Mouse (Mus musculus): ENCODE results near the gene 1700037H04Rik. TPM values are rescaled to one million over a fixed set of nuclear protein-coding genes. Genes with fewer than 3 reads are reported as not detected.

The 1700037H04Rik gene
- 82.9 and 91.1 TPM in 2 replicates for polyA plus RNA-seq (2015; fragmentation: Nextera tagmentation; extraction: Ambion mirVana)

DNA sequence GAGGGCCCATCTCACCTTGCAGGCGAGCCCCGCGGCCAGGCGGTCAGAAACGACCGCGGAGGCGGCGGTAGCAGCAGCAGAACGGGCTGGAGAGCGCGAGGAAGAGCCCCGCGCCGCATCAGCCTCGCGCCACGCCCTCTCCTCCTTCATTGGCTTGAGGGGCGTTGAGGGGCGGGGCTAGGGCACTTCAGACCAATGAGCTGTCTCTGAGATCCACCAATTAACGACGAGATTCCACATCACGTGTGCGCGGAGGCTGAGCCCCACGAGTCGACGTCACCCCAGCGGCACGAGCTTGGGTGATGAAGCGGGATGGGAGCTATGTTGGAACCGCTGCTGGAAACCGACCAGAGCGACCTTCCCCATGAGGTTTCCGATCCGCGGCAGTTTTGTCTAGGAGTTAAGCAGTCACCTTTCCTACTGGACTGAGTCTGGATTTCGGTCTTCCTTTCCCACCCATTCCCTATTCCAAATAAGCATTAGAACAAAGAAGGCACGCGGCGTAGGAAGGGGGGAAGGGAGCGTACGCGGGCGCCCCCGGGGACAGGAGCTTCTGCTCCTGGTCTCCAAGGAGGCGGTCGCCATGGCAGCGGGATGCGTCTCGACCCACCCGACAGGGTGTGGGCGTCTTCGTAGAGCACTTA, at the start of gene 1700037H04Rik:
1700037H04Rik (minus strand) TSS at position 144 of the 644 bp plus-strand sequence.
- peak; percentile 96 for ATAC-seq (replicated peaks; ENCODE audit: low FRiP score)
- H3K27ac ChIP-seq = peak within 1 kb of the TSS; percentile 94
- H3K4me2 ChIP-seq = peak within 1 kb of the TSS; percentile 90
- H3K4me3 ChIP-seq (replicated peaks) = peak within 1 kb of the TSS; percentile 77
- H3K4me1 ChIP-seq = peaks cover 23% of the 10 kb centered on the region
- H3K9ac ChIP-seq = peak within 1 kb of the TSS; percentile 85
- H3K27me3 ChIP-seq = no peaks in the 10 kb centered on the region; the same call in 1 of the 2 replicates
- no peaks in the 10 kb centered on the region for H3K9me3 ChIP-seq (replicated peaks)
- H3K36me3 ChIP-seq = peaks cover 3% of the 10 kb centered on the region; the same call in 1 of the 2 replicates
- WGBS = under 1% methylated on average over 54 of the region's 54 CpGs

DNA sequence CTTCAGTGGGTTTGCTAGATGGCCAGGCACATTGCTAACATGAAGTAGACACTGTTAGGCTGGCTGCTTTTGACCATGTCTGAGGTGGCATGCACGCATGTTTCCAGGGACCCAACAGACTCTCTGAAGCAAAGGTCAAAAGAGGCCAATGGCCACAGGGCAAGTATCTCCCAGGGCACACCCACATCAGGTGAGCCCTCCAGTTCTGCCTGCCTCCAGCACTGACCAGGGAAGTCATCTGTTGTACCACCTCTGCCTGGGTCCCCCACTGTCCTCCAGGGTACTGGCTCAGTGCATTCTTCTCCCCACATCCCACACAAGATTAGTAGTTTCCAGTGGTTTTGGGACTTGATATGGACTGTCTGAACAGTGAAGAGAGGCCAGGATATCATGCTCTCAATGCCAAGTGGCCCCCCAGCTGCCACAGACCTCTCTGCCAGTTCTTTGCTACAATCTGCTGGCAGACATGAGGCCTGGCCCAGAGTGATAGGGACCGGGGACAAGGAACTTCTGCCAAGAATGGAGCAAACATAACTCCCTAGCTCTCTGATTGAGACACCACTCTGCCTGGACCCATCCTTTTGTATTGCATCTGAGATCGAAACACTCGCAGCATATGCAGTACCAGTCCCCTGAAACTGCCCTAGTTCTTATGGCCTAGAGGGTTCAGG, 49.4 kb upstream of the 1700037H04Rik start:
- H3K9ac ChIP-seq = peak overlapping the region; percentile 41; the same call in 1 of the 2 replicates
- H3K27me3 ChIP-seq = no peaks in the 10 kb centered on the region
- 77% methylated on average over 4 of the region's 4 CpGs for WGBS
- peaks cover 30% of the 10 kb centered on the region for H3K4me1 ChIP-seq
- H3K4me3 ChIP-seq (replicated peaks) = peak overlapping the region; percentile 57; the same call in 1 of the 2 replicates
- no peaks in the 10 kb centered on the region for H3K9me3 ChIP-seq (replicated peaks)
- peaks cover 14% of the 10 kb centered on the region for H3K36me3 ChIP-seq
- H3K4me2 ChIP-seq = peak overlapping the region; percentile 54
- peak overlapping the region; percentile 90 for H3K27ac ChIP-seq
- peak; percentile 7 for ATAC-seq (replicated peaks; ENCODE audit: low FRiP score)

DNA sequence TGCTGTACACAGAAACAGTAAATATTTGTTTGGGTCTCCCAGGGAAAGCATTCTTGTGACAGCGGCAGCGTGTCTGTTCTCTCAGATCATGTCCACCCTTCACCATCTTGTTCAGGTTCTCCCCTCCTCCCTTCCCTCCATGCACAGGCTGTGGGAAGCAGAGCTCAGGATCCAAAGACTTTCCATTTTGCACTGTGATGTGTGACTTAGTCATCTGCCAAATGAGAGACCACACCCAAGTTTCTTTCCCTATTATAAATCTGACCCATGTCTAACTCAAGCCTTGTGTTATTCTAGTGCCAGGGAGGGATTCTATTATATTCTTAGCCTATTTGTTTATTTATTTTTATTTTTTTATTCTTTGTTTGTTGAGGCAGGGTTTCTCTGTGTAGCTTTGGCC, 48.5 kb upstream of the 1700037H04Rik start:
- no peak overlapping the region for H3K9ac ChIP-seq
- no peaks in the 10 kb centered on the region for H3K27me3 ChIP-seq
- no peak overlapping the region for H3K27ac ChIP-seq
- H3K36me3 ChIP-seq = peaks cover 11% of the 10 kb centered on the region
- H3K4me3 ChIP-seq (replicated peaks) = no peak overlapping the region
- no peak for ATAC-seq (replicated peaks; ENCODE audit: low FRiP score)
- WGBS = 98% methylated on average over 2 of the region's 2 CpGs
- H3K9me3 ChIP-seq (replicated peaks) = no peaks in the 10 kb centered on the region
- peaks cover 35% of the 10 kb centered on the region for H3K4me1 ChIP-seq
- no peak overlapping the region for H3K4me2 ChIP-seq

DNA sequence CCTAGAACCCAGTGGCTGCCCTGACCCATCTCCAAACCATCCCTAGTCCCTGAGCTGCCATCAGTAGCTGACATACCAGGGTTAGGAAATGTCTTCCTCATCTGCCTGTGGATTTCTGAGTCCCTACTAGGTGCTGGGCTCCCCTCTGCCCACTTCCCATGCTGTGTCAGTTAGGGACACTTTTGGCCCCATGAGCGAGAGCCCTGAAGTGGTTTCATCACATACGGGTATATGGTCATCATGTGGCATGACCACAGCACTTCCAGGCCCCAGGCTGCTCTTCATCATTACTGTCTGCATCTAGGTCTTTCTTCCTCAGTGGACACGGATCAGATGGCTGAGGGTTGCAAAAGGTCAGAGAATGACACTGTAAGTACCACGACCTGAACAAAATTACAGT, 46.9 kb upstream of the 1700037H04Rik start, which contains the start of gene Ap5s1:
Ap5s1 (plus strand) TSS at position 301 of the 400 bp plus-strand sequence.
- no peak within 1 kb of the TSS for H3K9ac ChIP-seq
- WGBS = 62% methylated on average over 4 of the region's 4 CpGs
- no peak for ATAC-seq (replicated peaks; ENCODE audit: low FRiP score)
- no peaks in the 10 kb centered on the region for H3K36me3 ChIP-seq
- H3K27ac ChIP-seq = no peak within 1 kb of the TSS
- H3K9me3 ChIP-seq (replicated peaks) = no peaks in the 10 kb centered on the region
- H3K4me2 ChIP-seq = no peak within 1 kb of the TSS
- H3K27me3 ChIP-seq = no peaks in the 10 kb centered on the region
- no peak within 1 kb of the TSS for H3K4me3 ChIP-seq (replicated peaks)
- peaks cover 34% of the 10 kb centered on the region for H3K4me1 ChIP-seq

DNA sequence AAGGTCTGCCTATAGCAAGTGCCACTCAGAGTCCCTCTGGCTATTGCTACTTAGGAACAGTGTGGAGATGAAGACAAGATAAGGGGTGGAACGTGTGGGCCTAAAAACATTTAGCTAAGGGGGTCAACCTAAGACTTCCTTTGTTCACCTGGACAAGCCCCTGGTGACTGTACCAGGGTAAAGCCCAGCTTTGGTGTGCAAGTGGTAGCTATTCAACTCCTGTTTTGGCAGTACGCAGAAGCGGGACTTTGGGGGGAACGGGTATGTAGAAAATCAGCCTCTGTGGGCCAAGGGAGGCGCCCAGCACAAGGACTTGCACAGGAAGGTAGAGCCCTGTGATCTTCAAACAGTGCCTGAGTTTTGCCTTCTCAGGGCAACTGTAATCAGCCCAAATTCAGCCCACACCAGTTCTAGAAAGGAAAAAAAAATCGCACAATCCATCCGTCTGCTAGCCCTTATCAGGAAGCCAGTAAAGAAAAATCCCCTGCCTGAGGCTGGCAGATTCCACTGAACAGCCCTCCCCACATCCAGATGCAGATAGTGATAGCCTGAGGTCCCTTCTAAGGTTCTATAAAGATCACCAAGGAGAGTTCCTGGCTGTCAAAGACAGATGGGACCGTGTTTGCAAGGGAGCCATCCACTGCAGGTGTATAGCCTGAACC, 45.8 kb upstream of the 1700037H04Rik start:
- WGBS = 86% methylated on average over 8 of the region's 8 CpGs
- Histone ChIP-seq H3K27me3 (no peaks in the 10 kb centered on the region), H3K4me1 (peaks cover 26% of the 10 kb centered on the region), H3K9ac (no peak overlapping the region), H3K27ac (no peak overlapping the region), H3K4me2 (no peak overlapping the region), H3K36me3 (peaks cover 1% of the 10 kb centered on the region; the same call in 1 of the 2 replicates), H3K9me3 (replicated peaks) (no peaks in the 10 kb centered on the region), H3K4me3 (replicated peaks) (no peak overlapping the region)
- ATAC-seq (replicated peaks; ENCODE audit: low FRiP score) = no peak

- Histone ChIP-seq H3K4me1 (peaks cover 23% of the 10 kb centered on the region), H3K27me3 (no peaks in the 10 kb centered on the region), H3K4me3 (replicated peaks) (no peak overlapping the region), H3K4me2 (peak overlapping the region; percentile 21; the same call in 1 of the 2 replicates), H3K27ac (peak overlapping the region; percentile 92), H3K9ac (no peak overlapping the region), H3K9me3 (replicated peaks) (no peaks in the 10 kb centered on the region), H3K36me3 (peaks cover 11% of the 10 kb centered on the region; the same call in 1 of the 2 replicates)
- ATAC-seq (replicated peaks; ENCODE audit: low FRiP score) = peak; percentile 78
- 38% methylated on average over 7 of the region's 7 CpGs for WGBS
Measured at GRCm38 (mm10) chr2:131204410-131204981, 44.6 kb upstream of the 1700037H04Rik start.

DNA sequence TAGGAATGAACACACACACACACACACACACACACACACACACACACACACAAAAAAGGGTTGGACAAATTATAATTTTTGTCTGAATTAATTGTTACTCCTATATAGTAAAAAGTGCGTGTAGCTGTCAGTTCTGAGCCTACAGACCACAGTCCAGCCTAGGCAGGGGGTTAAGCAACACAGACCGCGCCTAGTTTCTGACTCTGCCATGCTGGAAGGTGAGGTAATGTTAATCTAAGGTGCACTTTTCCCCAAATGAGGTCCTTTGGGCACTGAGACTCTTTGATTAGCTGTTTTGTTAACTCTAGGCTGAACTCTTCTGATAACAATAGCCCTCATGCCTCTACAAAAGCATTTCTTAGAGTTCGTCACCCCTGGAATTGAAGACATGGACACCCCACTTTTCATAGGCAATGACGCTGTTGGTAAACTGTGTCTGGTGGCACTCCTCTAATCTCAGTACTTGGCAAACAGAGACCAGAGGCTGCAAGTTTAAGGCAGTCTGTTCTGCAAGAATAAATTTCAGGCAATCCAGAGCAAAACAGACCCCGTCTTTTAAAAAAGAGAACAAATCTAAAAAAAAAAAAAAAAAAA, 44.0 kb upstream of the 1700037H04Rik start:
- Histone ChIP-seq H3K36me3 (peaks cover 17% of the 10 kb centered on the region; the same call in 1 of the 2 replicates), H3K4me1 (peaks cover 18% of the 10 kb centered on the region), H3K9me3 (replicated peaks) (no peaks in the 10 kb centered on the region), H3K27ac (peak overlapping the region; percentile 67), H3K27me3 (no peaks in the 10 kb centered on the region), H3K4me2 (no peak overlapping the region), H3K9ac (no peak overlapping the region), H3K4me3 (replicated peaks) (no peak overlapping the region)
- ATAC-seq (replicated peaks; ENCODE audit: low FRiP score) = no peak
- 75% methylated on average over 6 of the region's 6 CpGs for WGBS

DNA sequence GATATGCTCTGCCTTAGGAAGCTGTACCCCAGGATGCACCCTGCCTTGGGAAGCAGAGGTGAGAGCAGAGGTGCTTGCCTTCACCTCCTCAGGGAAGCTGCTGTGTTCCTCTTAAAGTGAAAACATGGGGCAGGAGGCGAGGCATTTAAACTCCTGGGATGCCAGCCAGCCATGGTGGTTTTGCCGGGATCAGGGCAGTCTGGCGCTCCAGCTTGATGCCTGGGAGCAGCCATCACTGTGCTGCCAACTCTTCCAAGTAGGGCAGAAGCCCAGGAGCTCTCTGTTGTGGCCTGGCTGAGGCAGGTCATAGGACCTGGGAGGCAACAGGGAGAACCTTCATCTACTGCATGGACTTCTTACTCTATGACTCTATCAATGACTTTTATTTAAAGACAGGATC, 41.4 kb upstream of the 1700037H04Rik start:
- WGBS = 95% methylated on average over 3 of the region's 3 CpGs
- Histone ChIP-seq H3K36me3 (peaks cover 39% of the 10 kb centered on the region), H3K4me2 (no peak overlapping the region)

DNA sequence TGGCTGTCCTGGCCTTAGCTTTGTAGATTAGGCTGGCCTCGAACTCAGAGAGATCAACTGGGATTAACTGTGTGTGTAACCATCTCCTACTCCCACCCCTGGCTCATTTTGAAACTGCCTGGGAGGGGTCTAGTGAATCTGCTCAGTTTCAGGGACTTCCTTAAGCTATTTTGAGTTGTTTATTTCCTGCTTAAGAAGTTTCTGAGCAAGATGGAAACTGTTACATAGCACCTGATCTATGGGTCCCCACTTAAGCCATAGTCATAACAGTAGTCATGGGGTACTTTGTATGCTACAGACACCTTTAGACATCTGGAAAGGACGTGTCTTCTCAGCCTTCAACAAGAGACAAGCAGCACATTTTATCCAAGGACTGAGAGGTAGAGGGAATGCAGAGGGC, 40.8 kb upstream of the 1700037H04Rik start:
- no peak overlapping the region for H3K9ac ChIP-seq
- peaks cover 41% of the 10 kb centered on the region for H3K36me3 ChIP-seq
- ATAC-seq (replicated peaks; ENCODE audit: low FRiP score) = no peak
- WGBS = 86% methylated on average over 2 of the region's 2 CpGs
- no peaks in the 10 kb centered on the region for H3K9me3 ChIP-seq (replicated peaks)
- H3K27ac ChIP-seq = no peak overlapping the region
- H3K4me1 ChIP-seq = peaks cover 18% of the 10 kb centered on the region
- H3K4me3 ChIP-seq (replicated peaks) = no peak overlapping the region
- H3K27me3 ChIP-seq = no peaks in the 10 kb centered on the region
- H3K4me2 ChIP-seq = no peak overlapping the region

More for the DNA sequence above, 41.4 kb upstream of the 1700037H04Rik start:
- ATAC-seq (replicated peaks; ENCODE audit: low FRiP score) = no peak
- Histone ChIP-seq H3K4me3 (replicated peaks) (no peak overlapping the region), H3K4me1 (peaks cover 18% of the 10 kb centered on the region), H3K27me3 (no peaks in the 10 kb centered on the region), H3K27ac (no peak overlapping the region), H3K9ac (no peak overlapping the region), H3K9me3 (replicated peaks) (no peaks in the 10 kb centered on the region)

GRCm38 (mm10) chr2:131196606-131197316, 36.9 kb upstream of the 1700037H04Rik start:
- H3K27me3 ChIP-seq = no peaks in the 10 kb centered on the region
- no peak for ATAC-seq (replicated peaks; ENCODE audit: low FRiP score)
- H3K27ac ChIP-seq = no peak overlapping the region
- 92% methylated on average over 16 of the region's 16 CpGs for WGBS
- H3K4me2 ChIP-seq = no peak overlapping the region
- no peaks in the 10 kb centered on the region for H3K4me1 ChIP-seq
- no peak overlapping the region for H3K4me3 ChIP-seq (replicated peaks)
- H3K9ac ChIP-seq = no peak overlapping the region
- peaks cover 78% of the 10 kb centered on the region for H3K36me3 ChIP-seq
- no peaks in the 10 kb centered on the region for H3K9me3 ChIP-seq (replicated peaks)

GRCm38 (mm10) chr2:131191005-131191390, 31.1 kb upstream of the 1700037H04Rik start:
- no peaks in the 10 kb centered on the region for H3K9me3 ChIP-seq (replicated peaks)
- peaks cover 48% of the 10 kb centered on the region for H3K4me1 ChIP-seq
- 76% methylated on average over 7 of the region's 7 CpGs for WGBS
- ATAC-seq (replicated peaks; ENCODE audit: low FRiP score) = no peak
- peaks cover 47% of the 10 kb centered on the region for H3K36me3 ChIP-seq
- no peaks in the 10 kb centered on the region for H3K27me3 ChIP-seq
- H3K27ac ChIP-seq = peak overlapping the region; percentile 87
- no peak overlapping the region for H3K9ac ChIP-seq
- H3K4me3 ChIP-seq (replicated peaks) = no peak overlapping the region
- H3K4me2 ChIP-seq = peak overlapping the region; percentile 25; the same call in 1 of the 2 replicates

Measured in kidney, embryonic 15.5 days (tissue).